Mouse (Mus musculus) urinary bladder, postnatal 14 days (tissue): ENCODE data around the gene Sgpp2.
A peak's percentile ranks its signal among the peaks of the same experiment; 100 is the strongest.

Experiments used
- DNase-seq: peaks from one replicate; pipeline ENCODE4 v3.0.0; 2021; ENCODE audit warnings: low spot score

Gene Sgpp2

DNA sequence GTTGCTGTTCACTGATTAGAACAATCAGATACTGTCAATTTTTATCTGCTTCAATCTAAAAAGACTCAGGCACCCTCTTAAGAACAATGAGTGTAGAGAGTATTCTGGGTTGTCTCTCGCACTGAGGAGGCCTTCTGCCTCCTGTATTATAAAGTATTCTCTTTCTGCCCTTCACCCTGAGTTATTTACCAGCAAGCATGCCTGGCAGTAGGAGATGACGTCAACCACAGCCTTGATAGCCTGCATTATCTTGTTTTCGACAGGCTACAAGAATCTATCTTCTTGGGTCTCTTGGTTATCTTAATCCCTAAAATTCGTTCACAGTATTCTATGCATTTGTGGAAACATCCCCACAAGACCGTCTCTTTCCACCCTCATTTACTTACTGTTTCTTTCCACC lies 29.8 kb downstream of the Sgpp2 start:
- DNase-seq: no peak

DNA sequence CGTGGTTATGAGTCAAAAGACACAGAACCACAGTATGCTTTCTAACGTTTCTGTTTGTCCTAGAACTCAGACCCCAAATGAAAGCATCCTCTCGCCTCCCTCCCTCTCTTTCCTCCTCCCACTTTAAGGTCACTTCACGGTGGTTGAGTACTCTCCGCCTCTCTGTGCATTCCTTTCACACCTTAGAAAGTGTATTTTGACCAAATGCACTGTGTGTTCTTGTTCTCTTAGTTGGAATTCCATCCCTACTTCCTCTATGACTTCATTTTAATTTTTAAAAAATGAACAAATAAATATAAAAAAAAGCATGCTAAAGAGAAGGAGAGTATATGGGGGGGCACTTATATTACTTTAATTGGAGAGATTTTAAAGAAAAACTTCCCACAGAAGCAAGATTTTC lies 30.4 kb downstream of the Sgpp2 start:
- DNase-seq: no peak

DNA sequence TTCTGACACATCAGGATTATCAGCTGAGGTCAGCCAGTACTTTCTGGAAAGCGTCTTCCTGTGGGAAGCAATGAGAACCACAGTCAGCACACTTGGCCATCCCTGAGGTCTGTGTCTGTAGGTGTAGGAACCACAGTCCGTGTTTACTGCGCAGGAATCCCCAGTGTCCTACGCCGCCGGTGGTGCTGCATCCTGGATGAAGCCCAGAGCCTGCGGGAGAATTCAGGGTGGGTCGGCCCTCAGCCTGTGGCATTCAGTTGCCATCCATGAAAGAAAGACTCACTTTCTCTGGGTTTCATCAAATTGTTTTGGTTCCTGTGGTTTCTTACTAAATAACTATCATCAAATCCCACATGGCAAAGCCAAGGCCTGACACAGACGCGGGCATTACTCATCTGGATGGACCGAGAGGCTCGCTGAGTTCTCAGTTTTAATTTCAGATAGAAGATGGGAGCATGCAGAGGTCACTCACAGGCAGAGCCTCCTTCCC lies 37.2 kb downstream of the Sgpp2 start:
- no peak for DNase-seq

DNA sequence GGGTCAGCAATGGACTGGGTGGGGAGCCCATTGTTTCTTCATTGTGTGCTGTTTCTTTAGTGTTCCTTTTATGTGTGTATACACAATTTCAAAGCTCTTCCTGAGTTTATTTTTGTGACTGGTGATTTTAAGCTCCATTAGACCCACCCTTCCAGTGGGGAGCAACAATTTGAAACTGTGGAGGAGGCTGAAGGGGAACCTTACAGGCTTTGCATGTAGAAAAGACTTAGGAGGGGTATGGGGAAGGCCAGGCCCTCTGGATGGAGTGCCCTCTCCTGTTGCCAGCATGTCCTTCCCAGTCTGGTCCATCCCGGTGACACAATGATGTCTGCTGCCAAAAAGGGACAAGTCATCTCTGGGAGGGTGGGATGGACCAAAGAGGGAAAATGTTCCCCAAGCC lies 39.1 kb downstream of the Sgpp2 start:
- no peak for DNase-seq

DNA sequence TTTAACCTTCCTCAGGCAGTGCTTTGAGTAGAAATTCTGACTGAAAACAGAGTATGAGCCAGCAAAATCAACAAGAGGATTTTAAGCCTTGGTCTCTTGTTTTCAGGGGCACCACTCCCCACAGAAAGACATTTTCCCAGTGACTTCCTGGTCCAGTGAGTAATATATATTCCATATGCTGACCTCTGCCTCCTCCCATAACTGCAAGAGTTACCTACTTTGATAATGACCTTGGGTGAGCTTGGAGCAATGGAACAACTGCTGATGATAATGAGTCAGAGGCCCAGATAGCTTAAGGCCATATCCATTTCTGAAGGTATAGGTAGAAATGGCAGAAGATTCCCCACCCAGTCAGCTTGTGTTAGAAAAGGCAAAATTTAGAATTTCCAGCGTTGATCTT lies 43.1 kb downstream of the Sgpp2 start:
- DNase-seq: no peak

DNA sequence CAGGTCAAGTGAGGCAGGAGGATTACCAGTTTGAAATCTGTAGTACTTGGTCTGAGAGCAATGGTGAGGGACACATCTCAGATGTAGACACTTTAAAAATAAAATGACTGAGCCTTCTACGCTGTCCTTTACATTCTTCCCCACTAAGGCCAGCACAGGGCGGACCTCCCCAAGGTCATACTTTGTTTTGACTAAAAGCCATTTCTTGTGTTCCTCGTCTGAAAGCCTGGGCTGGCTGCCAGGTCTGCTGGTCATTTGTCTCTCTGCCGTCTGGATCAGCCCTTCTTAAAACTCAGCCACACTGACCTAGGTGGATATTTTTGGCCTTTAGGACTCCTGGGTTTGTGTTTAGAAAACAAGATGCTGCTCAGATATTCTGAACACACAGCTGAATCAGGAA lies 45.0 kb downstream of the Sgpp2 start:
- DNase-seq: peak; percentile 10

DNA sequence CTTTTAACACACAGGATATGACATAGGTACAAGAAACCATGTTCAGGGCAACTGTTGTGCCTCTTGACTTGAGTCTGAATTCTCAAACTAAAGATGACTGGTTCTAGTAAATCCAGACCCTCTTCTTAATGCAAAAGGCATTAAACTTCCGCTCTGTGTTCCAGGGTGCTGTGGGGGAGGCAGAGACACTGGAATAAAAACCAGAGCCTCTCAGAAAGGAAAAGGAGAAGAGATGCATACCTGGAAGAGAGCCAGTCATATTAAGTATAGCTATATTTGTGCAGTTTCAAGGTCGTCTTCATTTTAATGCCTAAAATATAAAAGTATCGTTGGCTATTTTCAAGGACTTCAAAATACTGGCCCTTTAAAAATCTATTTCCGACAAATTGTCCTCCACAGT lies 47.3 kb downstream of the Sgpp2 start:
- DNase-seq: no peak

DNA sequence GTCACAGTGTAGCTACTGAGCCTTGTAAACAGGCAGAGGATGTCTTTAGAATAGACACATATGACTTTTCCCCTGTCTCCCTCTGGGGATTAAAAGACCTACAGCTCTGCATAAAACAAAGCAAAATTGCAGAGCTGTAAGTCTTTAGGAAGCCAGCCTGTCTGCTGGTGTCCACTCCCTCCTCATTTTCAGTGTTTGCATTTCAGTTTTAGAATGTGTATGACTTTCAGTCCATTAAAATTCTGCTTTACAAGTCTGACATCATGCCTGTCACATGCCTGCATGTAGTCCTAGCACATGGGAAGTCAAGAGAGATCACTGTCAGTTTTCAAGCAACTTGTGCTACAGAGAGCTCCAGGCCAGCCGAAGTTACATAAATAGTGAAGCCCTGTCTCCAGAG lies 47.7 kb downstream of the Sgpp2 start:
- no peak for DNase-seq

DNA sequence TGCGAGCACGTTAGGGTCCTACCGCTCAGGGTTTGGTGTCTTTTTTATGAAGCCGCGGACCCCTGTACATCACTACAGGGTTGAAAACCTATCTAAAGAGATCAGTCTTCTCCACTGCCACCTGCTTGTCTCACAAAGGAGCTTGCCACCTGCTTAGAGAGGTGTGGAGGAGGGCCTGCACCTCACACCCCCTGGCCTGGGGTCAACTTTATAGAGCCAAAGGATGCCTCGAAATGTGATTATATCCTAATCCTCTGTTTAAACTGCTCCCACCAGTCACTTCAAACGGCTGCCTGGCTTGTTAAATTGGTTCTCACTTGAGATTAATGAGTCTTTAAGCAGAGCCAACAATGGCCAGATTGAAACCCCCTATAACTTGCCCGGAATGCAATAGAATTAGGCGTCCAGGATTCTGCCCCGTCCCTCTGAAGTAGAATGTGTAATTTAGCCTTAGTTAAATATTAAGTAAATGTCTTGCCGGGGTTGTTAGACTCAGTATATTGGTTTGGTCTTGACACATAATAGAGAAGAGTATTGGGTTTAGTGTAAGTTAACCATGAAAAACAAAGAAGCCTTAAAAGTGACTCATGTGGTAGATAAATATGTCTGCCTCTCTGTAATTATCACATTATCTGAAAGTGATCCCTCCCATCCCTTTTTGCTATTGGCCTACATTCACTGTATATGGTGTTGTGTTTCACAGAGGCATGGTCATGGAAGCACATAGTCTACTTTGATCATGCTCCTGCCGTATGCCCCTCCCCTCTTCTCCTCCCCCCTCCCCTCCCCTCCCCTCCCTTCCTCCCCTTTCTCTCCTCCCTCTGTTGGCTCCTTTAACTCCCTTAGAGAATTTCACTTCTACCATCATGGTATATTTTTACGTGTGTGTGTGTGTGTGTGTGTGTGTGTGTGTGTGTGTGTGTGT lies 54.1 kb downstream of the Sgpp2 start:
- DNase-seq: no peak

DNA sequence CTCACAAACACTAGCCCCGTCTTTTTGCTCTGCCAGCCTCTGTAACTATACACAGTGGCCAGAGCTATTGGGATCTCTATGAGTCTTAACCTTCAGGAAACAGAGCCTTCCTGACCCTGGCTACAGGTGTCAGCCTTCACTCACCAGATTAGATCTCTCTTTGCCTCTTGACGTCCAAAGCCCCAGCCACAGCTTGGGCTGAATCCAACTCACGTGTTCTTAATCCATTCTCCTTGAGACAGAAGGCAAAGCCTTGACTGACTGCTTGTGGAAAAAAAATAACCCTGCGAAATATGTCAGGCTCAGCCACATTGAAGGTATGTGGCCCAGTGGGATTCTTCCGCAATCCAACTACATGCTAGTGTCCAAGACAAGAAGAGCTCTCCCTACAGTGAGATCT lies 57.7 kb downstream of the Sgpp2 start:
- DNase-seq: no peak

DNA sequence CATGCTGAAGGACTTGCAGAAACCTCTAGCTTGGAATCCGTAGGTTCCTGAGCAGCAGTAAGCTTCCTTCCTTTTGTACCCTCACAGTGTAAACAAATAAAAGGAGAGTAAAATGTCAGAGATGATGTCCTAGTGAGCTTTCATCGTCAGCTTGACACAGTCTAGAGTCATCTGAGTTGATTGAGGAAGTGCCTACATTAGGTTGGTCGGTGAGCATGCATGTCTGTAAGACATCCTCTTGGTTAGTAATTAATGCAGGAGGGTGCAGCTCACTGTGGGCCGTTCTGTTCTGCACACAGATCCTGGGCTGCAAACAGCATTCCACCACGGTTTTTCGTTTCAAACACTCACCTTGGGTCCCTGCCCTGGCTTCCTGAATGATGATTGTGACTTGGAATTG lies 60.0 kb downstream of the Sgpp2 start:
- DNase-seq: no peak

DNA sequence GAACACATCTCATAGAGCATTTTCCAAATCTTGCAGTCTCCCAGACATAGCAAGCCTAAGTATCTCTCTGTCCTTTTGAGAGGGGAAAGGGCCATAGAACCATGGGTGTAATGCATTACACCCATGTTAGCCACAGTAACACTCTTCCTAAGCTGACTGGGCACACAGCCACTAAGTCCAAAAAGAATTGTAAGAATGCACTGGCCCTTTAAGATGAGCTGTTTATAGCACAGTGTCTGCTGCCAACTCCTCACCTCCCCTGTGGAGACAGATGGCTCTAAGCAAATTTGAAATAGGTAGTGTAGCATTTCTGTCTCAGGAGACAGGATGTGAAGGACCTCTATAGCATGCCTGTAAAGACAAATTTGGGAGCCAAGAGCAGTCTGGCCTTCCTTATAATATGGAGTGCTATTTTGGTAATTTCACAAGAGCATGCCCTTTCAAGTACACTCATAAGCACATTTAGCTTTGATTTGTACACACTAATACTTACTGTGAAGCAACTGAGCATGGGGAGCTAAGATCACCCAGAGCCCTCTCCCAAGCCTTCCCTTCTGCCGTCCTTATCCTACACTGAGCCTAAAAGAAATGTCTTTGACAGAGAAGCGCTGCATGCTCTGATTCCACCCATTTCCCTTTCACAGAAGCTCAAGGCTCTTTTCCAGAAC lies 61.6 kb downstream of the Sgpp2 start:
- no peak for DNase-seq

DNA sequence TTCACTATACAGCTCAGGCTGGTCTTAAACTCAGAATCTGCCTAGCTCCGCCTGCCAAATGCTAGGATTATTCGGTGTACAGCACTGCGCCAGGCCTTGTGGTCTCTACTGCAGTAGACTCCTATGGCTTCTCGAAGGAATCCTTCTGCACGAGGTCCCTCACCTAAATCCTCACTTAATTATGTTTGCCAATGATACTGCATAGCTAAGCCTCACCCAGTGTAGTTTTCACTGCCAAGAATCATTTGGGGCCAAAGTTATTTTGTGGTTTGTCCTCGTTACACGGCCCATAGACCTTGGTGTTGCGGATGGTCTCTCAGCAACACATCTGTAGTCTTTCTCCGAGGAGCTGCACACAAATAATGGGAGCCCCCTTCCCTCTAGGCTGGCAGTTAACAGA lies 62.2 kb downstream of the Sgpp2 start:
- no peak for DNase-seq

DNA sequence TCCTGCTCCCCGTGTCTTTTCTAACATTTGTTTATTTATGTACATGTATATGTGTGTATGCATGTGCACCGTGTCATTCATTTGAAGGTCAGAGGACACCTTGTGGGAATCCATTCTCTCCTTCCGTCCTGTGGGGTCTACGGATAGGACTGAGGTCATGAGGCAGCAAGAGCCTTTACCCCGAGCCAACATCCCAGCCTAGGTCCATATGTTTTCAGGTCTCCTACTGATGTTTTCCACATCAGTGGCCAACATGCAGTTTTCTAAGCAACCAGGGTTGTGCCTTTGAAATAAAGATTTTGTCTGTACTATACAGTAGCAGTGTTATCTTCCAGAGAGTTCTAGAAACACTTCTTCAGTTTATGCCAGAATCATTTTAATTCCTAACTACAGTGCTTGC lies 63.7 kb downstream of the Sgpp2 start:
- no peak for DNase-seq

DNA sequence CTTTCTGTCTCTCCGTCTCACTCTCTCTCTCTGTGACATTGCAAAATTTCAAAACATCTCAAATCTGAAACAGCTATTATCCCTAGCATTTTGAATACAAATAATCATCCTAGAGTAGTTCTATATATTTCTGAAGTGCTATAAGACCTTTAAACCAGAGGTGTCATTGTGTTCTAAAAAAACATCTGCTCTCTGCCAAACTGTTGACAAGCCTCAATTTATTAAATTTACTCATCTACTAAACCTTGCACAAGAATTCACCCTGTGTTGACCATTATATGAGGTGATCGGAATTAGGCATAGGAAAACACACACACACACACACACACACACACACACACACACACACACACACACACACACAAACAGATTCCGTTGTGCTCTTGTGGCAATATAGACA lies 64.9 kb downstream of the Sgpp2 start:
- DNase-seq: no peak

DNA sequence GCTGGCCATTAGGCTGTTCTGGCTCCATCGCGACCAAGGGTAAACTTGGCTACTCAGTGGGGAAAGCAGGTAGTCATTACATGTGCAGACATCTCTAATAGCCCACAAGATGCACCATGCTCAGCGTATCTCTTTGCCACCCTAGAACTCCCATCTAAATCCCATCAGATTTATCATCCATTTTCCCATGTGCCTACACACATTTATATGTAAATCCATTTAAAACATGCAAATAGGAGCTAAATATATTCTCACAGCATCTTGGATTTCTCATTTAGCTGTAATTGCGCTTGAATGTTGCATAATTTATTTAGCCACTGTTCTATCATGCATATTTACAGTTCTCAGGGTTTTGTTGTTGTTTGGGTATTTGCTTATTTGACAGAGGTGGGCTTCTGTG lies 70.8 kb downstream of the Sgpp2 start:
- no peak for DNase-seq

DNA sequence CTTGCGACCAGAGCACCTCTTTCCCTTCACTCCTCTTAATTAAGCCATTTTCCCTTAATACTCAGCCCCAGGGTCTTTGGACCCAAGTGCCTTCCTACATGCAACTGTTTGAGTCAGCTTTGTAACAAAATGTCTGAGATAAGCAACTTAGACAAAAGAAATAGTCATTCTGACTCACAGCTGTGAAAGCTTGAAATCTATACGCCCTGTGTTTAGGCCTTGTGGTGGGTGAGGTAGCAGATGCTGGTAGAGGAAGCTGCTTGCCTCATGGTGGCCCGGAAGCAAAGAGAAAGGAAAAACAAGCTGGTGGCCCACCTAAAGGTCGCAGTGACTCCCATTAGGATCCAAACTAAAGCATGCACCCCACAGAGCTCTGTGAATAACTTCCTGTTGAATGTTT lies 77.7 kb downstream of the Sgpp2 start:
- DNase-seq: no peak

DNA sequence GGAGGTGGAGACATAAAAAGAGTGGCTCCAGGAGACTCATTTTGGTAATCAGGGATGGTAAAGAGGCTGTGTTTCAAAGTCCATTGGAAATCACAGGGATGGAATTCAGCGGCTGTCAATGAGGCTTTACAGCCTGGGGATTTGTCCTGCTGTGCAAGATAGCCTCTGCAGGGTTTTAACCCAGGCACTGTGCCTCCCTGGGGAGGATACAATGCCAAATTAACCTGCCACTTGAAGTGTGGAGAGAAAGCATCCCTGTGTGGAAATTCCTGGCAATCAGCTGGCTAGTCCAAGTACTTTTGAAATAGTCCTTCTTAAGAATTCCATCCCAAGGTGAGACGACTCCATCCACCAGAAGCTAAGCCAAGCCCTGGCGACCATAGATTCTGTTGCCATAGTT lies 78.7 kb downstream of the Sgpp2 start:
- no peak for DNase-seq

DNA sequence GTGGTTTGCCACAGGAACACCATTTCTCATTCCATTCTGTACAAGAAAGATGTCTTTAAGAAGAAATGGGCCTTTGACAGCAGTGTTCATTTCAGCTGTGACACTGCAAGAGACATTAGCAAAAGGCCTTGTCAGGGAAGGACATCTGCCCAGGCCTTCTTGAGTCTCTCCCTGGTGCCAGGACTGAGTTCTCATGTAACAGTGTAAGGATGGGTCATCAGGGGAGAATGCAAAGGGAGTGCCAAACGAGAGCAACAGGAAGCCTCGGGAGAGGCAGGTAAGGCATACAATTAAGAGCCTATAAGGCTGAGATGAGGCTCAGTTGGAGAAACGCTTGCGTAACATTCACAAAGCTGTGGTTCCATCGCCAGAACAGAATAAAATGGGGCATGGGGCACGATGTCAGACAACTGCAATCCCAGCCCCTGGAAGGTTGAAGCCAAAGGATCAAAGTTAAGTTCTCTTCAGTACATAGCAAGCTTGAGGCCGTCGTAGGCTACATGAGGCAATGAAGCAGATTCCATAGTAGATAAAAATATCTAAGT lies 85.1 kb downstream of the Sgpp2 start:
- DNase-seq: no peak

DNA sequence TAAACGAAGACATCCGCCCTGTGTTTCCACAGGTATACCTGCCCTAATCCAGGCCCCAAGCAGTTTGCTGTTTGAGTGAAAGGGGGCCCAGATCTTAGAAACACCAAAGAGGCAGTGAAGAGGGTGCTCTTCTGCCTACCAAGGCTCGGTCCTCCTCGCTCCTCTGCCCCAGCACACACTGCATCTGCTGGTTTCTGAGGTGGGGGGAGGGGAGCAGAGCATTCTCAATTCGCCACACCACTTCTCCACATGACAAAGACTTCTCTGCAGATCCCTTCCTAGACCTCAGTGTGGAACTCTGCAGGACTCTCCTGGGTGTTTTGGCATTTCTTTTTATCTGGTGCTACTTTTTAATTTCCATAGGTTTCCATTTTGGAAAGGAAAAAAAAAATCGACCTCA lies 85.6 kb downstream of the Sgpp2 start:
- DNase-seq: no peak

DNA sequence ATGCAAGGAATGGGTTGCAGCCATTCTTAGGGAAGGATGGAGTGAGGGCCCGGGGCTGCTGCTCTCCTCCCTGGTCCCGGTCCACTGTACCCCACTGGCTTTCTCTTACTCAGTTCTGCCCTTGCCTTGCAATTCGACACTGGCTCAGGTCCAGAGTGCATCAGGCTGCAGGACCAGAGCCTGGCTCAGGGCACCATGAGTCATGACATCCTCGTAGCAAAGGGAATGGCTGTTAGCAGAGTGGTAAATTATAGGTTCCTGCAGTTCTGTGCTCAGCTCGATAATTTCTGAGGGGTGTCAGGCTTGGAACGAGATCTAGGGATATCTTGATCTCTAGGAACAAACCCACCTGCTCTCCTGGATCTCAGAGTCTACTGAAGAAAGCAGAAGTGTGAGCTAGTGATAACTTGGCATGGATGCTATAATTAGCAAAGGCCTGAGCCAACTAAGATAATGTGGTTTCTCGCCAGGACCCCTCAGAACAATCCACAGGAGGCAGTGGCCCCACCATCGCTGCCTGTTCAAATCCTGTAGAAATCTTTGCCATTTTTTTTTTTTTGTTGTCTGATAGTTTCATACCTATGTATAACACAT lies 86.3 kb downstream of the Sgpp2 start:
- peak; percentile 8 for DNase-seq

DNA sequence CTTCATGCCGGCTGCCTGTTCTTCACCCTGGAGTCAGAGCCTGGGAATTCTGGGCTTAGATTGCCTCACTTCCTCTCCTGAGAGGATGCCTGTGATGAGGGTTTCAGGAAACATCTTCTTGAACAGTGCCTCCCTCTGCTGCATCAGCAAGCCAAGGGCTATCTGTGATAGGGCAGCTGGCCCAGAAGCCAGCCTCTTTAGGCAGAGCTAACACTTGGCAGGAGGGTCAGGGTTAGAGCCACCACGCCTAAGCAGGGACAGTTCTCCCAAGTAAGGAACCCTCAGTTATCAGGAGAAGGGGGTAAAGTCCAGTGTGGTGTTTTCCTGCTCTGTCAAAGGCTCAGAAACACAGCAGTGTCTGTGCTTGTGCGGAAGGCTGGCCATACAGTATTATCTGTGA lies 89.6 kb downstream of the Sgpp2 start:
- no peak for DNase-seq

DNA sequence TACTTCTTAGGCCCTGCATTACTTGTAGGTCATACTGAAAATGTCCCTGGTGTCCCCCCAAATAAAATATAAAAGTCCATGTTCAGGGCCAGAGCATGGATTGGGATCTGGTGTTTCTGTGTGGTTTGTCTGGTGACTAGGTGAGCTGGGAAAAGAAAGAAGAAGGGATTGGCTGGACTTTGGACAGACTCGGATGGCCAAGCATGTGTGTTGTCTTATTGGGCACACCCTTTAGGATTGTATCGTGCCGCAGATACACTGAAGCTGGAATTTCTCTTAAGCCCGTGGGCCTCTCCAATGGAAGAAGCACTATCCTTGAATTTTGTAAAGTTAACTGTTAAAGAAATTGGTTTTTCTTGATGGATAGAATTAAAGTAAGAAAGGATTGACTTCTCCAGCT lies 91.3 kb downstream of the Sgpp2 start:
- no peak for DNase-seq
